Mouse (Mus musculus): ENCODE results near the gene Itgal.

- TF ChIP-seq EP300 (IDR thresholded peaks at IDR 0.05): no peak
- TF ChIP-seq CTCF (IDR thresholded peaks at IDR 0.05): no peak
Measured at GRCm38 (mm10) chr7:127371213-127371612, 75.2 kb downstream of the Itgal start.

Data from lung, postnatal 0 days (tissue).